Comparison of ENCODE assay signal across 24 mouse cellular contexts in genomic region chr7:89397837-89398534, GRCm38 (mm10). TPM values are rescaled to one million over a fixed set of nuclear protein-coding genes. Genes with fewer than 3 reads are reported as not detected.
DNase-seq lines count a peak whose midpoint lies in the region; ATAC-seq and TF ChIP-seq lines count a peak whose summit lies in the region.
"Had no signal": no experiment of that assay in that cellular context is flagged by ENCODE, and none has a peak within 500 bp of the region (broad histone marks: within the 10 kb centered on the region; RNA-seq: fewer than 3 reads in every experiment).

No protein-coding gene starts in this region.

- no peak for TF ChIP-seq CTCF in kidney, postnatal 0 days (IDR thresholded peaks at IDR 0.05; ENCODE audit: low read depth)

- H3K36me3 ChIP-seq in kidney, postnatal 0 days (ENCODE audit: insufficient read depth, low read length) = no peaks in the 10 kb centered on the region
- no peaks in the 10 kb centered on the region for H3K36me3 ChIP-seq in kidney, embryonic 16.5 days (ENCODE audit: insufficient read depth, low read length)
- H3K36me3 ChIP-seq in midbrain, embryonic 11.5 days (ENCODE audit: control insufficient read depth, insufficient read depth, low read length) = no peaks in the 10 kb centered on the region
- no peaks in the 10 kb centered on the region for H3K36me3 ChIP-seq in midbrain, embryonic 15.5 days (replicated peaks)
- H3K36me3 ChIP-seq in stomach, embryonic 14.5 days (ENCODE audit: control insufficient read depth, insufficient read depth, low read length) = no peaks in the 10 kb centered on the region
- 0 out of 2 replicates have a peak, but pooled peaks cover 5% of the 10 kb centered on the region for H3K36me3 ChIP-seq in heart, embryonic 12.5 days
- H3K36me3 ChIP-seq: embryonic facial prominence, embryonic 12.5 days; forebrain, embryonic 15.5 days; G1E; heart, embryonic 10.5 days; heart, embryonic 15.5 days; hindbrain, embryonic 10.5 days had no signal

- 66% methylated on average over 3 of the region's 3 CpGs for WGBS in kidney, postnatal 0 days
- 69% methylated on average over 3 of the region's 3 CpGs for WGBS in kidney, embryonic 16.5 days
- whole genome bisulfite sequencing in midbrain, embryonic 11.5 days = 67% methylated on average over 3 of the region's 3 CpGs
- whole genome bisulfite sequencing in midbrain, embryonic 15.5 days = 68% methylated on average over 3 of the region's 3 CpGs
- 75% methylated on average over 3 of the region's 3 CpGs for WGBS in stomach, embryonic 14.5 days
- WGBS in heart, embryonic 12.5 days = 72% methylated on average over 3 of the region's 3 CpGs

- H3K4me1 ChIP-seq in kidney, postnatal 0 days (replicated peaks; ENCODE audit: insufficient read depth, low read length) = peaks cover 9% of the 10 kb centered on the region; the same call in 1 of the 2 replicates
- peaks cover 22% of the 10 kb centered on the region for H3K4me1 ChIP-seq in kidney, embryonic 16.5 days (ENCODE audit: insufficient read depth, low read length)
- H3K4me1 ChIP-seq in midbrain, embryonic 11.5 days (ENCODE audit: control insufficient read depth, insufficient read depth, low read length) = peaks cover 2% of the 10 kb centered on the region; the same call in 1 of the 2 replicates
- peaks cover 2% of the 10 kb centered on the region for H3K4me1 ChIP-seq in midbrain, embryonic 15.5 days
- peaks cover 4% of the 10 kb centered on the region; the same call in 1 of the 2 replicates for H3K4me1 ChIP-seq in stomach, embryonic 14.5 days (ENCODE audit: control insufficient read depth, insufficient read depth, low read length)
- peaks cover 6% of the 10 kb centered on the region; the same call in 1 of the 2 replicates for H3K4me1 ChIP-seq in heart, embryonic 12.5 days (replicated peaks)

- H3K9ac ChIP-seq in kidney, postnatal 0 days (ENCODE audit: low read depth, low read length) = no peak overlapping the region
- no peak overlapping the region for H3K9ac ChIP-seq in kidney, embryonic 16.5 days (replicated peaks; ENCODE audit: low read length)
- H3K9ac ChIP-seq in midbrain, embryonic 11.5 days (ENCODE audit: low read length) = no peak overlapping the region
- no peak overlapping the region for H3K9ac ChIP-seq in midbrain, embryonic 15.5 days
- H3K9ac ChIP-seq in stomach, embryonic 14.5 days (replicated peaks; ENCODE audit: low read depth, low read length) = no peak overlapping the region
- H3K9ac ChIP-seq in heart, embryonic 12.5 days = no peak overlapping the region
- H3K9ac ChIP-seq: embryonic facial prominence, embryonic 12.5 days; forebrain, embryonic 15.5 days; heart, embryonic 15.5 days had no signal

- ATAC-seq in kidney, postnatal 0 days (replicated peaks; ENCODE audit: low FRiP score, low read depth) = no peak
- ATAC-seq in kidney, embryonic 16.5 days (ENCODE audit: low FRiP score, low TSS enrichment) = no peak
- no peak for ATAC-seq in midbrain, embryonic 11.5 days (ENCODE audit: low FRiP score)
- no peak for ATAC-seq in midbrain, embryonic 15.5 days (replicated peaks)
- ATAC-seq in stomach, embryonic 14.5 days (ENCODE audit: insufficient number of reproducible peaks, insufficient read depth, low FRiP score, low read depth) = 0 out of 2 replicates have a peak, but pooled peaks have one; percentile 39
- ATAC-seq in heart, embryonic 12.5 days (ENCODE audit: insufficient number of reproducible peaks, low FRiP score) = no peak
- ATAC-seq: activated CD4-positive, CD25-positive, alpha-beta regulatory T cell, adult 4 months; CD4-positive, CD25-positive, alpha-beta regulatory T cell, adult 4 months; forebrain, embryonic 15.5 days had no signal

- H3K4me3 ChIP-seq in kidney, postnatal 0 days (replicated peaks; ENCODE audit: low read depth, low read length) = no peak overlapping the region
- no peak overlapping the region for H3K4me3 ChIP-seq in kidney, embryonic 16.5 days (ENCODE audit: low read length)
- H3K4me3 ChIP-seq in midbrain, embryonic 11.5 days (ENCODE audit: low read depth, low read length) = no peak overlapping the region
- no peak overlapping the region for H3K4me3 ChIP-seq in midbrain, embryonic 15.5 days
- H3K4me3 ChIP-seq in stomach, embryonic 14.5 days (ENCODE audit: low read depth, low read length) = no peak overlapping the region
- no peak overlapping the region for H3K4me3 ChIP-seq in heart, embryonic 12.5 days
- H3K4me3 ChIP-seq: embryonic facial prominence, embryonic 12.5 days; forebrain, embryonic 15.5 days; heart, embryonic 10.5 days; heart, embryonic 15.5 days; hindbrain, embryonic 10.5 days had no signal

- H3K9me3 ChIP-seq in kidney, postnatal 0 days (replicated peaks; ENCODE audit: low read length) = no peaks in the 10 kb centered on the region
- H3K9me3 ChIP-seq in kidney, embryonic 16.5 days (ENCODE audit: low read length) = no peaks in the 10 kb centered on the region
- H3K9me3 ChIP-seq in midbrain, embryonic 11.5 days (ENCODE audit: control insufficient read depth, low read length) = no peaks in the 10 kb centered on the region; the same call in 1 of the 2 replicates
- no peaks in the 10 kb centered on the region for H3K9me3 ChIP-seq in midbrain, embryonic 15.5 days
- H3K9me3 ChIP-seq in stomach, embryonic 14.5 days (ENCODE audit: control insufficient read depth, low read depth, low read length) = no peaks in the 10 kb centered on the region
- H3K9me3 ChIP-seq in heart, embryonic 12.5 days (replicated peaks) = no peaks in the 10 kb centered on the region
- H3K9me3 ChIP-seq: embryonic facial prominence, embryonic 12.5 days; forebrain, embryonic 15.5 days; G1E; heart, embryonic 10.5 days; heart, embryonic 15.5 days; hindbrain, embryonic 10.5 days had no signal

- DNase-seq in kidney, postnatal 0 days (ENCODE audit: low spot score) = no peak
- DNase-seq in midbrain, embryonic 11.5 days (ENCODE audit: low spot score, missing footprints) = peak; percentile 47
- no peak for DNase-seq in right cerebral cortex, postnatal 14 days
- DNase-seq in right cerebral cortex, postnatal 36 days (ENCODE audit: low spot score in 2 of 2) = no peak
- DNase-seq: adrenal gland, postnatal 14 days; B cell, adult 2 months; cerebellum, adult 11-12 months; cerebellum, adult 9-10 months; cerebellum, postnatal 25 days; gastrocnemius, postnatal 10 days; heart, adult 18-20 months; heart, postnatal 14 days had no signal

- 0 out of 2 replicates have a peak overlapping the region, but pooled peaks have one; percentile 5 for H3K27ac ChIP-seq in kidney, postnatal 0 days
- no peak overlapping the region for H3K27ac ChIP-seq in kidney, embryonic 16.5 days (ENCODE audit: low read length)
- no peak overlapping the region for H3K27ac ChIP-seq in midbrain, embryonic 11.5 days (ENCODE audit: low read depth, low read length)
- H3K27ac ChIP-seq in midbrain, embryonic 15.5 days = no peak overlapping the region
- H3K27ac ChIP-seq in stomach, embryonic 14.5 days (ENCODE audit: low read length) = no peak overlapping the region
- no peak overlapping the region for H3K27ac ChIP-seq in heart, embryonic 12.5 days (ENCODE audit: poor library complexity, severe bottlenecking)
- H3K27ac ChIP-seq: embryonic facial prominence, embryonic 12.5 days; forebrain, embryonic 15.5 days; heart, embryonic 10.5 days; heart, embryonic 15.5 days; hindbrain, embryonic 10.5 days had no signal

- no peaks in the 10 kb centered on the region for H3K27me3 ChIP-seq in kidney, postnatal 0 days (ENCODE audit: insufficient read depth, low read length)
- no peaks in the 10 kb centered on the region for H3K27me3 ChIP-seq in kidney, embryonic 16.5 days (ENCODE audit: insufficient read depth, low read length)
- H3K27me3 ChIP-seq in midbrain, embryonic 11.5 days (ENCODE audit: control insufficient read depth, insufficient read depth, low read length) = peaks cover 7% of the 10 kb centered on the region; the same call in 1 of the 2 replicates
- no peaks in the 10 kb centered on the region for H3K27me3 ChIP-seq in midbrain, embryonic 15.5 days (replicated peaks)
- H3K27me3 ChIP-seq in stomach, embryonic 14.5 days (ENCODE audit: control insufficient read depth, insufficient read depth, low read length) = no peaks in the 10 kb centered on the region
- no peaks in the 10 kb centered on the region for H3K27me3 ChIP-seq in heart, embryonic 12.5 days (replicated peaks)
- H3K27me3 ChIP-seq: embryonic facial prominence, embryonic 12.5 days; heart, embryonic 15.5 days had no signal

- H3K4me2 ChIP-seq in kidney, postnatal 0 days (ENCODE audit: low read length) = no peak overlapping the region
- H3K4me2 ChIP-seq in kidney, embryonic 16.5 days (replicated peaks; ENCODE audit: low read depth, low read length) = no peak overlapping the region
- H3K4me2 ChIP-seq in midbrain, embryonic 11.5 days = no peak overlapping the region
- H3K4me2 ChIP-seq in midbrain, embryonic 15.5 days = no peak overlapping the region
- H3K4me2 ChIP-seq in stomach, embryonic 14.5 days (replicated peaks; ENCODE audit: low read depth, low read length) = no peak overlapping the region
- H3K4me2 ChIP-seq in heart, embryonic 12.5 days = no peak overlapping the region
- H3K4me2 ChIP-seq: embryonic facial prominence, embryonic 12.5 days; forebrain, embryonic 15.5 days; heart, embryonic 15.5 days had no signal

RNA-seq across cellular contexts. Expression of gene Tmem135, which starts 6.0 kb away (rescaled TPM):
- polyA plus RNA-seq in kidney, postnatal 0 days (2015; fragmentation: Nextera tagmentation; extraction: Ambion mirVana) = 41.6 and 45.5 TPM in 2 replicates
- 37.6 and 39.9 TPM in 2 replicates for polyA plus RNA-seq in kidney, embryonic 16.5 days (2015; fragmentation: Nextera tagmentation; extraction: Ambion mirVana)
- polyA plus RNA-seq in midbrain, embryonic 11.5 days (2014; fragmentation: Nextera tagmentation; extraction: Ambion mirVana) = 15.1 and 16.7 TPM in 2 replicates
- polyA plus RNA-seq in midbrain, embryonic 15.5 days (2015; fragmentation: Nextera tagmentation; extraction: Ambion mirVana) = 28.0 and 32.8 TPM in 2 replicates
- 33.5 and 35.7 TPM in 2 replicates for polyA plus RNA-seq in stomach, embryonic 14.5 days (2014; fragmentation: Nextera tagmentation; extraction: Ambion mirVana)
- 30.2 and 31.2 TPM in 2 replicates for polyA plus RNA-seq in heart, embryonic 12.5 days (2016; fragmentation: Nextera tagmentation; extraction: Ambion mirVana)

RNA-seq across cellular contexts. Expression of gene Fzd4, which starts 6.2 kb away (rescaled TPM):
- 29.6 and 30.9 TPM in 2 replicates for polyA plus RNA-seq in kidney, postnatal 0 days (2015; fragmentation: Nextera tagmentation; extraction: Ambion mirVana)
- polyA plus RNA-seq in kidney, embryonic 16.5 days (2015; fragmentation: Nextera tagmentation; extraction: Ambion mirVana) = 28.1 and 31.0 TPM in 2 replicates
- polyA plus RNA-seq in midbrain, embryonic 11.5 days (2014; fragmentation: Nextera tagmentation; extraction: Ambion mirVana) = 2.0 and 2.6 TPM in 2 replicates
- polyA plus RNA-seq in midbrain, embryonic 15.5 days (2015; fragmentation: Nextera tagmentation; extraction: Ambion mirVana) = 1.6 and 1.7 TPM in 2 replicates
- 24.2 and 24.8 TPM in 2 replicates for polyA plus RNA-seq in stomach, embryonic 14.5 days (2014; fragmentation: Nextera tagmentation; extraction: Ambion mirVana)
- 10.5 and 11.0 TPM in 2 replicates for polyA plus RNA-seq in heart, embryonic 12.5 days (2016; fragmentation: Nextera tagmentation; extraction: Ambion mirVana)
- polyA plus RNA-seq: activated CD4-positive, CD25-positive, alpha-beta regulatory T cell, adult 4 months; CD4-positive, CD25-positive, alpha-beta regulatory T cell, adult 4 months; G1E had no signal
